Mouse (Mus musculus): ENCODE measurements at regions not wholly inside any gene's neighbourhood (a gene's known extent, or its start where the extent isn't known, plus 50 kb on each side); places are given as distances from the start of the nearest gene placed in this dataset.

GRCm38 (mm10) chr7:95720083-95720482, 451.0 kb upstream of the Tenm4 start:
- no peak overlapping the region for H3K4me2 ChIP-seq (ENCODE audit: low read length)
- H3K4me1 ChIP-seq (ENCODE audit: control insufficient read depth, insufficient read depth, low read length) = no peaks in the 10 kb centered on the region
- no peak overlapping the region for H3K9ac ChIP-seq (ENCODE audit: low read depth, low read length)
- ATAC-seq = no peak
- no peaks in the 10 kb centered on the region for H3K27me3 ChIP-seq (ENCODE audit: control insufficient read depth, insufficient read depth, low read depth, low read length)
- H3K27ac ChIP-seq (ENCODE audit: low read length) = no peak overlapping the region
- H3K4me3 ChIP-seq (ENCODE audit: low read depth, low read length) = no peak overlapping the region
- H3K36me3 ChIP-seq (ENCODE audit: control insufficient read depth, insufficient read depth, low read length) = no peaks in the 10 kb centered on the region
- H3K9me3 ChIP-seq (replicated peaks; ENCODE audit: control insufficient read depth, low read length, poor library complexity, severe bottlenecking) = peaks cover 4% of the 10 kb centered on the region; the same call in 1 of the 2 replicates

GRCm38 (mm10) chr7:95725716-95726487, 445.1 kb upstream of the Tenm4 start:
- no peaks in the 10 kb centered on the region for H3K36me3 ChIP-seq (ENCODE audit: control insufficient read depth, insufficient read depth, low read length)
- no peak for ATAC-seq
- H3K27me3 ChIP-seq (ENCODE audit: control insufficient read depth, insufficient read depth, low read depth, low read length) = no peaks in the 10 kb centered on the region
- no peak overlapping the region for H3K4me3 ChIP-seq (ENCODE audit: low read depth, low read length)
- H3K27ac ChIP-seq (ENCODE audit: low read length) = no peak overlapping the region
- 75% methylated on average over 2 of the region's 2 CpGs for WGBS
- no peak overlapping the region for H3K9ac ChIP-seq (ENCODE audit: low read depth, low read length)
- no peak overlapping the region for H3K4me2 ChIP-seq (ENCODE audit: low read length)
- no peaks in the 10 kb centered on the region for H3K4me1 ChIP-seq (ENCODE audit: control insufficient read depth, insufficient read depth, low read length)
- H3K9me3 ChIP-seq (replicated peaks; ENCODE audit: control insufficient read depth, low read length, poor library complexity, severe bottlenecking) = no peaks in the 10 kb centered on the region

GRCm38 (mm10) chr7:95733807-95734206, 437.2 kb upstream of the Tenm4 start:
- H3K9ac ChIP-seq (ENCODE audit: low read depth, low read length) = no peak overlapping the region
- no peak for ATAC-seq
- 81% methylated on average over 1 of the region's 1 CpGs for WGBS
- H3K27ac ChIP-seq (ENCODE audit: low read length) = no peak overlapping the region
- no peak overlapping the region for H3K4me2 ChIP-seq (ENCODE audit: low read length)
- no peaks in the 10 kb centered on the region for H3K4me1 ChIP-seq (ENCODE audit: control insufficient read depth, insufficient read depth, low read length)
- no peaks in the 10 kb centered on the region for H3K36me3 ChIP-seq (ENCODE audit: control insufficient read depth, insufficient read depth, low read length)
- H3K4me3 ChIP-seq (ENCODE audit: low read depth, low read length) = no peak overlapping the region
- H3K9me3 ChIP-seq (replicated peaks; ENCODE audit: control insufficient read depth, low read length, poor library complexity, severe bottlenecking) = no peaks in the 10 kb centered on the region
- no peaks in the 10 kb centered on the region; the same call in 1 of the 2 replicates for H3K27me3 ChIP-seq (ENCODE audit: control insufficient read depth, insufficient read depth, low read depth, low read length)

- no peaks in the 10 kb centered on the region for H3K4me1 ChIP-seq (ENCODE audit: control insufficient read depth, insufficient read depth, low read length)
- 66% methylated on average over 5 of the region's 5 CpGs for WGBS
- no peaks in the 10 kb centered on the region; the same call in 1 of the 2 replicates for H3K27me3 ChIP-seq (ENCODE audit: control insufficient read depth, insufficient read depth, low read depth, low read length)
- H3K36me3 ChIP-seq (ENCODE audit: control insufficient read depth, insufficient read depth, low read length) = no peaks in the 10 kb centered on the region
- H3K9ac ChIP-seq (ENCODE audit: low read depth, low read length) = no peak overlapping the region
- no peak overlapping the region for H3K4me3 ChIP-seq (ENCODE audit: low read depth, low read length)
- ATAC-seq = peak; percentile 48; the same call in 1 of the 2 replicates
- no peak overlapping the region for H3K27ac ChIP-seq (ENCODE audit: low read length)
- no peak overlapping the region for H3K4me2 ChIP-seq (ENCODE audit: low read length)
- no peaks in the 10 kb centered on the region for H3K9me3 ChIP-seq (replicated peaks; ENCODE audit: control insufficient read depth, low read length, poor library complexity, severe bottlenecking)
These were observed 436.5 kb upstream of the Tenm4 start for GRCm38 (mm10) chr7:95734587-95734986.

- H3K4me1 ChIP-seq (ENCODE audit: control insufficient read depth, insufficient read depth, low read length) = no peaks in the 10 kb centered on the region
- H3K27me3 ChIP-seq (ENCODE audit: control insufficient read depth, insufficient read depth, low read depth, low read length) = no peaks in the 10 kb centered on the region
- no peak for ATAC-seq
- no peak overlapping the region for H3K4me2 ChIP-seq (ENCODE audit: low read length)
- no peak overlapping the region for H3K27ac ChIP-seq (ENCODE audit: low read length)
- no peaks in the 10 kb centered on the region for H3K36me3 ChIP-seq (ENCODE audit: control insufficient read depth, insufficient read depth, low read length)
- no peak overlapping the region for H3K4me3 ChIP-seq (ENCODE audit: low read depth, low read length)
- no peaks in the 10 kb centered on the region for H3K9me3 ChIP-seq (replicated peaks; ENCODE audit: control insufficient read depth, low read length, poor library complexity, severe bottlenecking)
- no peak overlapping the region for H3K9ac ChIP-seq (ENCODE audit: low read depth, low read length)
These were observed 434.3 kb upstream of the Tenm4 start for GRCm38 (mm10) chr7:95736716-95737115.

- no peaks in the 10 kb centered on the region for H3K4me1 ChIP-seq (ENCODE audit: control insufficient read depth, insufficient read depth, low read length)
- no peak overlapping the region for H3K27ac ChIP-seq (ENCODE audit: low read length)
- H3K9ac ChIP-seq (ENCODE audit: low read depth, low read length) = no peak overlapping the region
- H3K9me3 ChIP-seq (replicated peaks; ENCODE audit: control insufficient read depth, low read length, poor library complexity, severe bottlenecking) = no peaks in the 10 kb centered on the region
- no peak overlapping the region for H3K4me2 ChIP-seq (ENCODE audit: low read length)
- H3K27me3 ChIP-seq (ENCODE audit: control insufficient read depth, insufficient read depth, low read depth, low read length) = no peaks in the 10 kb centered on the region
- no peak for ATAC-seq
- no peaks in the 10 kb centered on the region for H3K36me3 ChIP-seq (ENCODE audit: control insufficient read depth, insufficient read depth, low read length)
- WGBS = 88% methylated on average over 2 of the region's 2 CpGs
- no peak overlapping the region for H3K4me3 ChIP-seq (ENCODE audit: low read depth, low read length)
These were observed 432.3 kb upstream of the Tenm4 start for GRCm38 (mm10) chr7:95738725-95739245.

GRCm38 (mm10) chr7:95739779-95740178, 431.3 kb upstream of the Tenm4 start:
- no peak for ATAC-seq
- Histone ChIP-seq H3K27ac (ENCODE audit: low read length) (no peak overlapping the region), H3K27me3 (ENCODE audit: control insufficient read depth, insufficient read depth, low read depth, low read length) (no peaks in the 10 kb centered on the region), H3K9ac (ENCODE audit: low read depth, low read length) (no peak overlapping the region), H3K9me3 (replicated peaks; ENCODE audit: control insufficient read depth, low read length, poor library complexity, severe bottlenecking) (no peaks in the 10 kb centered on the region), H3K4me3 (ENCODE audit: low read depth, low read length) (no peak overlapping the region), H3K4me2 (ENCODE audit: low read length) (no peak overlapping the region), H3K36me3 (ENCODE audit: control insufficient read depth, insufficient read depth, low read length) (no peaks in the 10 kb centered on the region), H3K4me1 (ENCODE audit: control insufficient read depth, insufficient read depth, low read length) (no peaks in the 10 kb centered on the region)
- 89% methylated on average over 5 of the region's 5 CpGs for WGBS

GRCm38 (mm10) chr7:95758375-95758774, 412.7 kb upstream of the Tenm4 start:
- H3K27ac ChIP-seq (ENCODE audit: low read length) = no peak overlapping the region
- H3K4me3 ChIP-seq (ENCODE audit: low read depth, low read length) = no peak overlapping the region
- no peak overlapping the region for H3K4me2 ChIP-seq (ENCODE audit: low read length)
- ATAC-seq = no peak
- no peaks in the 10 kb centered on the region for H3K27me3 ChIP-seq (ENCODE audit: control insufficient read depth, insufficient read depth, low read depth, low read length)
- no peaks in the 10 kb centered on the region for H3K9me3 ChIP-seq (replicated peaks; ENCODE audit: control insufficient read depth, low read length, poor library complexity, severe bottlenecking)
- H3K9ac ChIP-seq (ENCODE audit: low read depth, low read length) = no peak overlapping the region
- H3K4me1 ChIP-seq (ENCODE audit: control insufficient read depth, insufficient read depth, low read length) = no peaks in the 10 kb centered on the region; the same call in 1 of the 2 replicates
- H3K36me3 ChIP-seq (ENCODE audit: control insufficient read depth, insufficient read depth, low read length) = no peaks in the 10 kb centered on the region
- WGBS = 89% methylated on average over 2 of the region's 2 CpGs

- WGBS = 27% methylated on average over 12 of the region's 12 CpGs
- Histone ChIP-seq H3K36me3 (ENCODE audit: control insufficient read depth, insufficient read depth, low read length) (no peaks in the 10 kb centered on the region), H3K27me3 (ENCODE audit: control insufficient read depth, insufficient read depth, low read depth, low read length) (no peaks in the 10 kb centered on the region), H3K4me3 (ENCODE audit: low read depth, low read length) (no peak overlapping the region), H3K4me2 (ENCODE audit: low read length) (no peak overlapping the region), H3K9me3 (replicated peaks; ENCODE audit: control insufficient read depth, low read length, poor library complexity, severe bottlenecking) (no peaks in the 10 kb centered on the region), H3K4me1 (ENCODE audit: control insufficient read depth, insufficient read depth, low read length) (no peaks in the 10 kb centered on the region; the same call in 1 of the 2 replicates), H3K27ac (ENCODE audit: low read length) (no peak overlapping the region), H3K9ac (ENCODE audit: low read depth, low read length) (no peak overlapping the region)
- ATAC-seq = peak; percentile 66; the same call in 1 of the 2 replicates
These were observed 409.9 kb upstream of the Tenm4 start for GRCm38 (mm10) chr7:95760945-95761661.

Measured in midbrain, embryonic 16.5 days (tissue).